In the genomic region with DNA sequence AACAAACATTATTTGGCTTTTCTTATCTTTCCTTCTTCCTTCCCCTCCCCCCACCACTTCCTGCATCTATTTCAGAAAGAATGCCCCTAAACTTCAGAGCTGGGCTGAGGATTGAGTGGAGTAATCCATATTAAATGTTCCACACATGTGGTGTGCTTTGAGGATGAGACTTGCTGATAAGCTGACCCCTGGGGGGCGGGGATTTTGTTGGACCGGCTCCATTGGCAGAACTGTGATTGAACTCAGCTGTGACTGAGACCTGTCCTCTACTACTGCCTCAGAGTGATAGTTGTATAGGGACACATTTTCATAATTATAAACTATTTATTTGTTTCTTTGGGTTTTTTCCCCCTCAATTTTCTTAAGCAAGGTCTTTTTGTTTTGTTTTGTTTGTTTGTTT, we compare ENCODE assay signal across 12 mouse cellular contexts. TPM values are rescaled to one million over a fixed set of nuclear protein-coding genes. Genes with fewer than 3 reads are reported as not detected.
DNase-seq lines count a peak whose midpoint lies in the region; ATAC-seq lines count a peak whose summit lies in the region.
"Had no signal": no experiment of that assay in that cellular context is flagged by ENCODE, and none has a peak within 500 bp of the region (broad histone marks: within the 10 kb centered on the region; RNA-seq: fewer than 3 reads in every experiment).

No protein-coding gene starts in this region.

- peaks cover 7% of the 10 kb centered on the region for H3K4me1 ChIP-seq in kidney, embryonic 14.5 days (ENCODE audit: control insufficient read depth, insufficient read depth, low read length)
- H3K4me1 ChIP-seq in embryonic facial prominence, embryonic 14.5 days (ENCODE audit: control insufficient read depth, insufficient read depth, low read length), result peaks cover 36% of the 10 kb centered on the region
- peaks cover 15% of the 10 kb centered on the region for H3K4me1 ChIP-seq in kidney, embryonic 16.5 days (ENCODE audit: insufficient read depth, low read length)

- H3K36me3 ChIP-seq in kidney, embryonic 14.5 days (ENCODE audit: control insufficient read depth, insufficient read depth, low read length), result no peaks in the 10 kb centered on the region
- H3K36me3 ChIP-seq in embryonic facial prominence, embryonic 14.5 days (ENCODE audit: control insufficient read depth, insufficient read depth, low read length), result no peaks in the 10 kb centered on the region
- no peaks in the 10 kb centered on the region for H3K36me3 ChIP-seq in kidney, embryonic 16.5 days (ENCODE audit: insufficient read depth, low read length)
- H3K36me3 ChIP-seq: hindbrain, embryonic 13.5 days had no signal

- peak; percentile 57 to 74 for DNase-seq in cerebellum, postnatal 10 days
- DNase-seq in cerebellum, adult 9-11 months, result no peak
- DNase-seq in kidney, adult 18-20 months, result peak; percentile 31
- DNase-seq in embryonic facial prominence, embryonic 14.5 days (ENCODE audit: low spot score), result no peak
- no peak for DNase-seq in urinary bladder, postnatal 10 days (ENCODE audit: low spot score)
- DNase-seq: thymus, adult 2 months had no signal

- no peaks in the 10 kb centered on the region for H3K9me3 ChIP-seq in kidney, embryonic 14.5 days (ENCODE audit: control insufficient read depth, low read length)
- no peaks in the 10 kb centered on the region for H3K9me3 ChIP-seq in embryonic facial prominence, embryonic 14.5 days (ENCODE audit: control insufficient read depth, low read length)
- H3K9me3 ChIP-seq in kidney, embryonic 16.5 days (ENCODE audit: low read length), result no peaks in the 10 kb centered on the region
- H3K9me3 ChIP-seq: hindbrain, embryonic 13.5 days had no signal

- H3K4me2 ChIP-seq in kidney, embryonic 14.5 days (replicated peaks; ENCODE audit: low read depth, low read length), result no peak overlapping the region
- H3K4me2 ChIP-seq in embryonic facial prominence, embryonic 14.5 days (ENCODE audit: low read depth, low read length), result peak overlapping the region; percentile 21
- peak overlapping the region; percentile 38 for H3K4me2 ChIP-seq in kidney, embryonic 16.5 days (replicated peaks; ENCODE audit: low read depth, low read length)
- H3K4me2 ChIP-seq: hindbrain, embryonic 13.5 days had no signal

- H3K4me3 ChIP-seq in kidney, embryonic 14.5 days (ENCODE audit: low read length), result no peak overlapping the region
- H3K4me3 ChIP-seq in embryonic facial prominence, embryonic 14.5 days (ENCODE audit: low read depth, low read length), result no peak overlapping the region
- H3K4me3 ChIP-seq in kidney, embryonic 16.5 days (ENCODE audit: low read length), result 0 out of 2 replicates have a peak overlapping the region, but pooled peaks have one; percentile 13
- H3K4me3 ChIP-seq: hindbrain, embryonic 13.5 days; left cerebral cortex, adult 2 months had no signal

- H3K27me3 ChIP-seq in kidney, embryonic 14.5 days (ENCODE audit: control insufficient read depth, insufficient read depth, low read length), result no peaks in the 10 kb centered on the region
- H3K27me3 ChIP-seq in embryonic facial prominence, embryonic 14.5 days (replicated peaks; ENCODE audit: control insufficient read depth, insufficient read depth, low read length), result no peaks in the 10 kb centered on the region
- no peaks in the 10 kb centered on the region for H3K27me3 ChIP-seq in kidney, embryonic 16.5 days (ENCODE audit: insufficient read depth, low read length)

- no peak for ATAC-seq in kidney, embryonic 14.5 days (ENCODE audit: low FRiP score, low TSS enrichment)
- no peak for ATAC-seq in embryonic facial prominence, embryonic 14.5 days (ENCODE audit: low read depth)
- no peak for ATAC-seq in kidney, embryonic 16.5 days (ENCODE audit: low FRiP score, low TSS enrichment)
- ATAC-seq in CD4-positive, CD25-positive, alpha-beta regulatory T cell, adult 4 months, result no peak

- H3K9ac ChIP-seq in kidney, embryonic 14.5 days (ENCODE audit: low read depth, low read length), result no peak overlapping the region
- no peak overlapping the region for H3K9ac ChIP-seq in embryonic facial prominence, embryonic 14.5 days (ENCODE audit: low read depth, low read length)
- H3K9ac ChIP-seq in kidney, embryonic 16.5 days (replicated peaks; ENCODE audit: low read length), result no peak overlapping the region
- H3K9ac ChIP-seq: hindbrain, embryonic 13.5 days; liver, embryonic 14.5 days had no signal

- 22% methylated on average over 2 of the region's 2 CpGs for WGBS in kidney, embryonic 14.5 days
- 28% methylated on average over 2 of the region's 2 CpGs for WGBS in embryonic facial prominence, embryonic 14.5 days
- 46% methylated on average over 2 of the region's 2 CpGs for WGBS in kidney, embryonic 16.5 days

- no peak overlapping the region for H3K27ac ChIP-seq in kidney, embryonic 14.5 days (ENCODE audit: low read depth, low read length)
- no peak overlapping the region for H3K27ac ChIP-seq in embryonic facial prominence, embryonic 14.5 days (replicated peaks; ENCODE audit: low read depth, low read length)
- H3K27ac ChIP-seq in kidney, embryonic 16.5 days (ENCODE audit: low read length), result peak overlapping the region; percentile 57; the same call in 1 of the 2 replicates
- H3K27ac ChIP-seq: hindbrain, embryonic 13.5 days; left cerebral cortex, adult 2 months; liver, embryonic 14.5 days had no signal

RNA-seq across cellular contexts. Expression of gene Plekhg1, which starts 2.9 kb away (rescaled TPM):
- polyA plus RNA-seq in kidney, embryonic 14.5 days (2014; fragmentation: Nextera tagmentation; extraction: Ambion mirVana), result 11.7 and 16.9 TPM in 2 replicates
- polyA plus RNA-seq in embryonic facial prominence, embryonic 14.5 days (2014; fragmentation: Nextera tagmentation; extraction: Ambion mirVana), result 16.0 and 17.5 TPM in 2 replicates
- polyA plus RNA-seq in kidney, embryonic 16.5 days (2015; fragmentation: Nextera tagmentation; extraction: Ambion mirVana), result 14.4 and 17.7 TPM in 2 replicates
- under 1 TPM in 1 of 2 experiments, not detected in 1; 0.05 TPM for polyA plus RNA-seq in CD4-positive, CD25-positive, alpha-beta regulatory T cell, adult 4 months (2017; shearing (Covaris generic))

Comparison
In these comparisons a context has a peak if more than half of its experiments do, and no peak if none do; other contexts are left out.
1. DNase-seq: peak in cerebellum, postnatal 10 days (2 of 2) and kidney, adult 18-20 months (single experiment); none in cerebellum, adult 9-11 months (single experiment), embryonic facial prominence, embryonic 14.5 days (single experiment) and urinary bladder, postnatal 10 days (single experiment).
2. RNA of gene Plekhg1, which starts 2.9 kb away (polyA plus RNA-seq): 16.0 to 17.5 TPM in embryonic facial prominence, embryonic 14.5 days, 11.7 to 16.9 TPM in kidney, embryonic 14.5 days and 14.4 to 17.7 TPM in kidney, embryonic 16.5 days; 0.05 TPM in CD4-positive, CD25-positive, alpha-beta regulatory T cell, adult 4 months; every median in the first group is over 10 times any median in the second.